Mouse (Mus musculus): ENCODE data around the gene Chd2. TPM values are rescaled to one million over a fixed set of nuclear protein-coding genes. Genes with fewer than 3 reads are reported as not detected.

The Chd2 gene
- polyA plus RNA-seq, 1 experiment, result 48.6 TPM

- H3K4me3 ChIP-seq (ENCODE audit: extremely low read depth, insufficient read depth, insufficient read length), result no peak overlapping the region
- peaks cover 50% of the 10 kb centered on the region for H3K36me3 ChIP-seq (ENCODE audit: control insufficient read depth, insufficient read depth, low read length)
- H3K4me1 ChIP-seq (ENCODE audit: control insufficient read depth, insufficient read depth, insufficient read length), result no peaks in the 10 kb centered on the region
- no peak for DNase-seq (ENCODE audit: low read depth in 1 of 2, low spot score in 2 of 2)
- WGBS, result 91% methylated on average over 5 of the region's 5 CpGs
- no peaks in the 10 kb centered on the region for H3K27me3 ChIP-seq (ENCODE audit: control insufficient read depth, insufficient read depth, low read length)
- TF ChIP-seq CTCF (IDR thresholded peaks at IDR 0.05; ENCODE audit: extremely low read depth, insufficient read depth, insufficient read length, insufficient replicate concordance) (no peak), POLR2A (IDR thresholded peaks at IDR 0.05; ENCODE audit: low read depth, low read length) (no peak)
- H3K27ac ChIP-seq (ENCODE audit: insufficient read depth, low read length), result no peak overlapping the region
Observed at GRCm38 (mm10) chr7:73489261-73489660, 52.4 kb downstream of the Chd2 start.

- H3K36me3 ChIP-seq (ENCODE audit: control insufficient read depth, insufficient read depth, low read length), result peaks cover 61% of the 10 kb centered on the region
- no peak overlapping the region for H3K4me3 ChIP-seq (ENCODE audit: extremely low read depth, insufficient read depth, insufficient read length)
- H3K4me1 ChIP-seq (ENCODE audit: control insufficient read depth, insufficient read depth, insufficient read length), result peaks cover 3% of the 10 kb centered on the region; the same call in 1 of the 2 replicates
- 80% methylated on average over 6 of the region's 6 CpGs for WGBS
- no peak for TF ChIP-seq CTCF (IDR thresholded peaks at IDR 0.05; ENCODE audit: extremely low read depth, insufficient read depth, insufficient read length, insufficient replicate concordance)
- TF ChIP-seq POLR2A (IDR thresholded peaks at IDR 0.05; ENCODE audit: low read depth, low read length), result no peak
- no peak overlapping the region for H3K27ac ChIP-seq (ENCODE audit: insufficient read depth, low read length)
- DNase-seq (ENCODE audit: low read depth in 1 of 2, low spot score in 2 of 2), result no peak
- H3K27me3 ChIP-seq (ENCODE audit: control insufficient read depth, insufficient read depth, low read length), result no peaks in the 10 kb centered on the region
Observed at GRCm38 (mm10) chr7:73481094-73481493, 60.5 kb downstream of the Chd2 start.

- TF ChIP-seq CTCF (IDR thresholded peaks at IDR 0.05; ENCODE audit: extremely low read depth, insufficient read depth, insufficient read length, insufficient replicate concordance) (no peak), POLR2A (IDR thresholded peaks at IDR 0.05; ENCODE audit: low read depth, low read length) (no peak)
- DNase-seq (ENCODE audit: low read depth in 1 of 2, low spot score in 2 of 2), result no peak
- Histone ChIP-seq H3K4me3 (ENCODE audit: extremely low read depth, insufficient read depth, insufficient read length) (no peak overlapping the region), H3K27me3 (ENCODE audit: control insufficient read depth, insufficient read depth, low read length) (no peaks in the 10 kb centered on the region), H3K36me3 (ENCODE audit: control insufficient read depth, insufficient read depth, low read length) (peaks cover 70% of the 10 kb centered on the region), H3K27ac (ENCODE audit: insufficient read depth, low read length) (no peak overlapping the region), H3K4me1 (ENCODE audit: control insufficient read depth, insufficient read depth, insufficient read length) (peaks cover 3% of the 10 kb centered on the region; the same call in 1 of the 2 replicates)
- WGBS, result 69% methylated on average over 3 of the region's 3 CpGs
Observed at GRCm38 (mm10) chr7:73479506-73479905, 62.1 kb downstream of the Chd2 start.

GRCm38 (mm10) chr7:73478157-73479058 lies 63.2 kb downstream of the Chd2 start:
- TF ChIP-seq POLR2A (IDR thresholded peaks at IDR 0.05; ENCODE audit: low read depth, low read length) (no peak), CTCF (IDR thresholded peaks at IDR 0.05; ENCODE audit: extremely low read depth, insufficient read depth, insufficient read length, insufficient replicate concordance) (no peak)
- peaks cover 3% of the 10 kb centered on the region; the same call in 1 of the 2 replicates for H3K4me1 ChIP-seq (ENCODE audit: control insufficient read depth, insufficient read depth, insufficient read length)
- H3K27me3 ChIP-seq (ENCODE audit: control insufficient read depth, insufficient read depth, low read length), result no peaks in the 10 kb centered on the region
- WGBS, result 74% methylated on average over 11 of the region's 11 CpGs
- no peak for DNase-seq (ENCODE audit: low read depth in 1 of 2, low spot score in 2 of 2)
- H3K4me3 ChIP-seq (ENCODE audit: extremely low read depth, insufficient read depth, insufficient read length), result no peak overlapping the region
- no peak overlapping the region for H3K27ac ChIP-seq (ENCODE audit: insufficient read depth, low read length)
- H3K36me3 ChIP-seq (ENCODE audit: control insufficient read depth, insufficient read depth, low read length), result peaks cover 71% of the 10 kb centered on the region

- Histone ChIP-seq H3K4me3 (ENCODE audit: extremely low read depth, insufficient read depth, insufficient read length) (no peak overlapping the region), H3K4me1 (ENCODE audit: control insufficient read depth, insufficient read depth, insufficient read length) (no peaks in the 10 kb centered on the region), H3K36me3 (ENCODE audit: control insufficient read depth, insufficient read depth, low read length) (peaks cover 64% of the 10 kb centered on the region), H3K27me3 (ENCODE audit: control insufficient read depth, insufficient read depth, low read length) (no peaks in the 10 kb centered on the region), H3K27ac (ENCODE audit: insufficient read depth, low read length) (no peak overlapping the region)
- DNase-seq (ENCODE audit: low read depth in 1 of 2, low spot score in 2 of 2), result no peak
- TF ChIP-seq CTCF (IDR thresholded peaks at IDR 0.05; ENCODE audit: extremely low read depth, insufficient read depth, insufficient read length, insufficient replicate concordance) (no peak), POLR2A (IDR thresholded peaks at IDR 0.05; ENCODE audit: low read depth, low read length) (no peak)
- WGBS, result 94% methylated on average over 3 of the region's 3 CpGs
Observed at GRCm38 (mm10) chr7:73467741-73468140, 73.9 kb downstream of the Chd2 start.

- H3K4me1 ChIP-seq (ENCODE audit: control insufficient read depth, insufficient read depth, insufficient read length), result no peaks in the 10 kb centered on the region
- no peak overlapping the region for H3K27ac ChIP-seq (ENCODE audit: insufficient read depth, low read length)
- H3K36me3 ChIP-seq (ENCODE audit: control insufficient read depth, insufficient read depth, low read length), result peaks cover 63% of the 10 kb centered on the region
- no peak overlapping the region for H3K4me3 ChIP-seq (ENCODE audit: extremely low read depth, insufficient read depth, insufficient read length)
- no peak for DNase-seq (ENCODE audit: low read depth in 1 of 2, low spot score in 2 of 2)
- no peaks in the 10 kb centered on the region for H3K27me3 ChIP-seq (ENCODE audit: control insufficient read depth, insufficient read depth, low read length)
- TF ChIP-seq CTCF (IDR thresholded peaks at IDR 0.05; ENCODE audit: extremely low read depth, insufficient read depth, insufficient read length, insufficient replicate concordance), result no peak
- no peak for TF ChIP-seq POLR2A (IDR thresholded peaks at IDR 0.05; ENCODE audit: low read depth, low read length)
- 93% methylated on average over 2 of the region's 2 CpGs for WGBS
Observed at GRCm38 (mm10) chr7:73463546-73463945, 78.1 kb downstream of the Chd2 start.

- H3K4me1 ChIP-seq (ENCODE audit: control insufficient read depth, insufficient read depth, insufficient read length), result no peaks in the 10 kb centered on the region
- DNase-seq (ENCODE audit: low read depth in 1 of 2, low spot score in 2 of 2), result no peak
- WGBS, result 96% methylated on average over 12 of the region's 12 CpGs
- no peak overlapping the region for H3K27ac ChIP-seq (ENCODE audit: insufficient read depth, low read length)
- no peak overlapping the region for H3K4me3 ChIP-seq (ENCODE audit: extremely low read depth, insufficient read depth, insufficient read length)
- H3K36me3 ChIP-seq (ENCODE audit: control insufficient read depth, insufficient read depth, low read length), result peaks cover 66% of the 10 kb centered on the region
- TF ChIP-seq POLR2A (IDR thresholded peaks at IDR 0.05; ENCODE audit: low read depth, low read length) (no peak), CTCF (IDR thresholded peaks at IDR 0.05; ENCODE audit: extremely low read depth, insufficient read depth, insufficient read length, insufficient replicate concordance) (no peak)
- no peaks in the 10 kb centered on the region for H3K27me3 ChIP-seq (ENCODE audit: control insufficient read depth, insufficient read depth, low read length)
Observed at GRCm38 (mm10) chr7:73454113-73454512, 87.5 kb downstream of the Chd2 start.
